Mouse (Mus musculus) testis, adult 2 months (tissue): Measurements from ENCODE around the gene Ldlrad3. TPM values are rescaled to one million over a fixed set of nuclear protein-coding genes. Genes with fewer than 3 reads are reported as not detected.

Experiments
- H3K27ac ChIP-seq: fragments of 200-500 bp; 2 replicates; pipeline ENCODE4 v1.5.1; 2012; ENCODE audit warnings: low read depth, low read length; ENCODE audit not compliant: control insufficient read depth, insufficient read depth
- H3K27me3 ChIP-seq: fragments of 200-500 bp; 2 replicates; pipeline ENCODE4 v1.6.1; 2012; ENCODE audit warnings: mild to moderate bottlenecking, low read length, moderate library complexity; ENCODE audit not compliant: control insufficient read depth, insufficient read depth
- H3K36me3 ChIP-seq: fragments of 200-500 bp; 2 replicates; pipeline ENCODE4 v1.6.1; 2012; ENCODE audit warnings: mild to moderate bottlenecking, low read length; ENCODE audit not compliant: control insufficient read depth, insufficient read depth
- H3K4me1 ChIP-seq: fragments of 200-500 bp; 2 replicates; pipeline ENCODE4 v1.6.1; 2012; ENCODE audit warnings: low read length; ENCODE audit not compliant: control insufficient read depth, insufficient read depth
- H3K4me3 ChIP-seq: fragments of 200-500 bp; 2 replicates; pipeline ENCODE4 v1.5.1; 2012; ENCODE audit warnings: low read depth, mild to moderate bottlenecking, low read length, moderate library complexity, mixed read lengths; ENCODE audit not compliant: control insufficient read depth
- CTCF ChIP-seq: fragments of 200-500 bp; IDR thresholded peaks from 2 replicates; pipeline ENCODE4 v1.5.1; 2012; ENCODE audit warnings: low read depth, mild to moderate bottlenecking, inconsistent platforms, low read length, moderate library complexity; ENCODE audit not compliant: control insufficient read depth, insufficient read depth, insufficient replicate concordance
- POLR2A ChIP-seq: fragments of 200-500 bp; IDR thresholded peaks from 2 replicates; pipeline ENCODE4 v1.6.1; 2012; ENCODE audit warnings: low read depth, mild to moderate bottlenecking, inconsistent platforms, low read length, moderate library complexity; ENCODE audit not compliant: control insufficient read depth
- polyA plus RNA-seq: library from polyadenylated mRNA; depleted of rRNA; stranded (reverse); fragments of >200 nt; gene quantifications from 2 replicates; pipeline ENCODE4 v1.2.3, GENCODE M21; 2012

Gene Ldlrad3
- polyA plus RNA-seq, 1 experiment: 1.8 TPM

- H3K27ac ChIP-seq: no peak overlapping the region
- no peaks in the 10 kb centered on the region for H3K36me3 ChIP-seq
- TF ChIP-seq POLR2A: no peak
- no peaks in the 10 kb centered on the region for H3K27me3 ChIP-seq
- H3K4me3 ChIP-seq: no peak overlapping the region
- peaks cover 4% of the 10 kb centered on the region for H3K4me1 ChIP-seq
Measured at GRCm38 (mm10) chr2:102149058-102149457, 37.1 kb downstream of the Ldlrad3 start.

DNA sequence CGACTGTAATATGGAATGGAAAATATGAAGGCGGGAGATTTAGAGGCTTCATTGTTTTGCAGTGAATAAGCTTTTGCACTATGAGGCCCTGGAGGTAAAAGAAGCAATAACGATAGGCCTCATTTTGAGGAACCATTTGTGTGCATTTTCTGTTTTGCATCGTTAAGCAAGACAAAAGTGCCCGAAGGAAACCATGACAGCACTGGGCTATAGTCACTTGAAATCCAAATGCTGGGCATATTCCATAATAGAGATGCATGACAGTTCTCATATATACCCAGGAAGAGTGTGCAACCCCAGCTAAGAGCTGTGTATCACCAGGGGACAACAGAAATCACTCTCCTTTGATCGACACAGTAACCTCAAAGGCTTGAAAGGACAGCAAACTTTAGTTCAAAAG lies 38.1 kb downstream of the Ldlrad3 start:
- Histone ChIP-seq H3K36me3 (no peaks in the 10 kb centered on the region), H3K4me1 (peaks cover 4% of the 10 kb centered on the region), H3K27ac (no peak overlapping the region), H3K4me3 (no peak overlapping the region), H3K27me3 (no peaks in the 10 kb centered on the region)
- no peak for TF ChIP-seq CTCF
- TF ChIP-seq POLR2A: no peak

GRCm38 (mm10) chr2:102147561-102147960 lies 38.6 kb downstream of the Ldlrad3 start:
- peaks cover under 1% of the 10 kb centered on the region; the same call in 1 of the 2 replicates for H3K4me1 ChIP-seq
- H3K27me3 ChIP-seq: no peaks in the 10 kb centered on the region
- no peak overlapping the region for H3K4me3 ChIP-seq

DNA sequence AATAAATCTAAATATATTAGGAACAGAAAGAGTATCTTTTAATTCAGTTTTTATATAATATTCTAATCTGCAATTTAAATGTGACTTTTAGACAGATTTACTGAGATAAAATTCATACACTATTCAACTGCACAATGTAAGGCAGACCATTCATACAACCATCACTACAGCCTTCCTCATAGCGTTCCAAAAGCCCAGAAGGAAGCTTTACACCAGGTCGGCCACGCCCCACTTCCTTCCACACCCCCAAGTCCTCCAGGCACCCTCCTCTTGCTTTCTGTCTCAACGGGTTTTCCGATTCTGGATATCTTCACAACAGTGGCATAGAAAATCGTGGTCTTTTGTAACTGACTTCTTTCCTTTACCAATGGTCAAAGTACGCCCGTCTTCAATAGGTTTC lies 39.8 kb downstream of the Ldlrad3 start:
- TF ChIP-seq POLR2A (no peak), CTCF (no peak)
- H3K4me3 ChIP-seq: no peak overlapping the region
- no peak overlapping the region for H3K27ac ChIP-seq
- H3K27me3 ChIP-seq: no peaks in the 10 kb centered on the region
- H3K4me1 ChIP-seq: no peaks in the 10 kb centered on the region
- H3K36me3 ChIP-seq: no peaks in the 10 kb centered on the region

More at GRCm38 (mm10) chr2:102147561-102147960, 38.6 kb downstream of the Ldlrad3 start:
- no peaks in the 10 kb centered on the region for H3K36me3 ChIP-seq
- H3K27ac ChIP-seq: no peak overlapping the region
- TF ChIP-seq CTCF (no peak), POLR2A (no peak)

- no peak for TF ChIP-seq CTCF
- TF ChIP-seq POLR2A: no peak
Measured at GRCm38 (mm10) chr2:102145036-102145435, 41.1 kb downstream of the Ldlrad3 start.

GRCm38 (mm10) chr2:102144311-102144710 lies 41.9 kb downstream of the Ldlrad3 start:
- no peaks in the 10 kb centered on the region for H3K36me3 ChIP-seq
- H3K4me3 ChIP-seq: no peak overlapping the region
- H3K27me3 ChIP-seq: no peaks in the 10 kb centered on the region
- H3K27ac ChIP-seq: no peak overlapping the region
- no peaks in the 10 kb centered on the region for H3K4me1 ChIP-seq
- TF ChIP-seq POLR2A (no peak), CTCF (no peak)

More at GRCm38 (mm10) chr2:102145036-102145435, 41.1 kb downstream of the Ldlrad3 start:
- H3K27me3 ChIP-seq: no peaks in the 10 kb centered on the region
- H3K4me1 ChIP-seq: no peaks in the 10 kb centered on the region
- H3K27ac ChIP-seq: no peak overlapping the region
- no peak overlapping the region for H3K4me3 ChIP-seq
- H3K36me3 ChIP-seq: no peaks in the 10 kb centered on the region

- TF ChIP-seq CTCF (no peak), POLR2A (no peak)
- Histone ChIP-seq H3K27me3 (no peaks in the 10 kb centered on the region), H3K4me1 (no peaks in the 10 kb centered on the region), H3K27ac (no peak overlapping the region), H3K4me3 (no peak overlapping the region), H3K36me3 (no peaks in the 10 kb centered on the region)
Measured at GRCm38 (mm10) chr2:102142654-102143271, 43.4 kb downstream of the Ldlrad3 start.
